In the genomic region with DNA sequence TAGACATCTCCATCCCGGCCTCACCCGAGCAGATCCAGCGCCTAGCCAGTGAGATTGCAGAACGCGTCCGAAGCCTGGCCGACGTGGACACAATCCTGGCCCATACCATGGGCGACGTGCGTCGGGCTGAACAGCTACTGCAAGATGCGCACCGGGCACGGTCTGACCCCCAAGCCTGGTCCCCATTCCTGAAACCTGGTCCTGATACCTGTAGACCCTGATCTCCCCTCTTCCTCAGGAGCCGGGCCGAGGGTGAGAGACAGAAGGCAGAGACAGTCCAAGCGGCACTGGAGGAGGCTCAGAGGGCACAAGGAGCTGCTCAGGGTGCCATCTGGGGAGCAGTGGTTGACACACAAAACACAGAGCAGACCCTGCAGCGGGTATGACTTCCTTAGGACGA, we compare ENCODE assay signal across 12 mouse cellular contexts. TPM values are rescaled to one million over a fixed set of nuclear protein-coding genes. Genes with fewer than 3 reads are reported as not detected.
DNase-seq lines count a peak whose midpoint lies in the region; ATAC-seq lines count a peak whose summit lies in the region.
"Had no signal": no experiment of that assay in that cellular context is flagged by ENCODE, and none has a peak within 500 bp of the region (broad histone marks: within the 10 kb centered on the region; RNA-seq: fewer than 3 reads in every experiment).

No protein-coding gene starts in this region.

- no peak for ATAC-seq in forebrain, embryonic 12.5 days (ENCODE audit: low FRiP score)
- ATAC-seq in forebrain, embryonic 16.5 days, result no peak
- ATAC-seq in liver, embryonic 13.5 days (ENCODE audit: low read depth), result no peak
- no peak for ATAC-seq in liver, embryonic 15.5 days (ENCODE audit: insufficient read depth)
- ATAC-seq: Patski had no signal

- no peaks in the 10 kb centered on the region for H3K27me3 ChIP-seq in forebrain, embryonic 12.5 days
- H3K27me3 ChIP-seq in forebrain, embryonic 16.5 days (replicated peaks; ENCODE audit: control insufficient read depth, insufficient read depth, low read length), result no peaks in the 10 kb centered on the region
- no peaks in the 10 kb centered on the region for H3K27me3 ChIP-seq in liver, embryonic 13.5 days
- no peaks in the 10 kb centered on the region for H3K27me3 ChIP-seq in embryonic facial prominence, embryonic 10.5 days (replicated peaks; ENCODE audit: low read depth, poor library complexity, severe bottlenecking)
- no peaks in the 10 kb centered on the region for H3K27me3 ChIP-seq in liver, embryonic 15.5 days
- H3K27me3 ChIP-seq: Patski had no signal

- no peak for DNase-seq in liver, embryonic 13.5 days
- no peak for DNase-seq in liver
- DNase-seq in embryonic facial prominence, embryonic 10.5 days (ENCODE audit: low spot score), result no peak
- DNase-seq in layer of hippocampus, postnatal 14 days (ENCODE audit: low spot score in 2 of 2), result no peak
- no peak for DNase-seq in adrenal gland, adult 8-10 months
- DNase-seq: adrenal gland, postnatal 36 days; heart, postnatal 36 days; kidney, postnatal 4 days had no signal

- H3K4me3 ChIP-seq in forebrain, embryonic 12.5 days (replicated peaks), result no peak overlapping the region
- H3K4me3 ChIP-seq in forebrain, embryonic 16.5 days (replicated peaks; ENCODE audit: low read length), result no peak overlapping the region
- H3K4me3 ChIP-seq in liver, embryonic 13.5 days (replicated peaks), result no peak overlapping the region
- peak overlapping the region; percentile 76; the same call in 1 of the 2 replicates for H3K4me3 ChIP-seq in embryonic facial prominence, embryonic 10.5 days
- no peak overlapping the region for H3K4me3 ChIP-seq in liver, embryonic 15.5 days (replicated peaks)

- H3K4me1 ChIP-seq in forebrain, embryonic 12.5 days, result peaks cover 22% of the 10 kb centered on the region
- H3K4me1 ChIP-seq in forebrain, embryonic 16.5 days (replicated peaks; ENCODE audit: control insufficient read depth, insufficient read depth, low read length), result peaks cover 22% of the 10 kb centered on the region
- H3K4me1 ChIP-seq in liver, embryonic 13.5 days (replicated peaks), result peaks cover 27% of the 10 kb centered on the region
- H3K4me1 ChIP-seq in embryonic facial prominence, embryonic 10.5 days, result peaks cover 25% of the 10 kb centered on the region
- peaks cover 29% of the 10 kb centered on the region for H3K4me1 ChIP-seq in liver, embryonic 15.5 days (replicated peaks)

- H3K9me3 ChIP-seq in forebrain, embryonic 12.5 days, result no peaks in the 10 kb centered on the region
- H3K9me3 ChIP-seq in forebrain, embryonic 16.5 days (ENCODE audit: control insufficient read depth, low read length), result no peaks in the 10 kb centered on the region
- H3K9me3 ChIP-seq in liver, embryonic 13.5 days (replicated peaks), result no peaks in the 10 kb centered on the region
- no peaks in the 10 kb centered on the region for H3K9me3 ChIP-seq in embryonic facial prominence, embryonic 10.5 days
- no peaks in the 10 kb centered on the region for H3K9me3 ChIP-seq in liver, embryonic 15.5 days (replicated peaks)

- 95% methylated on average over 20 of the region's 20 CpGs for WGBS in forebrain, embryonic 12.5 days
- 96% methylated on average over 20 of the region's 20 CpGs for WGBS in forebrain, embryonic 16.5 days
- WGBS in liver, embryonic 13.5 days (ENCODE audit: insufficient replicate concordance), result 93% methylated on average over 20 of the region's 20 CpGs
- WGBS in embryonic facial prominence, embryonic 10.5 days, result 96% methylated on average over 20 of the region's 20 CpGs
- WGBS in liver, embryonic 15.5 days (ENCODE audit: insufficient replicate concordance), result 88% methylated on average over 20 of the region's 20 CpGs

- H3K4me2 ChIP-seq in forebrain, embryonic 12.5 days, result no peak overlapping the region
- H3K4me2 ChIP-seq in forebrain, embryonic 16.5 days (ENCODE audit: low read length), result no peak overlapping the region
- no peak overlapping the region for H3K4me2 ChIP-seq in liver, embryonic 13.5 days
- H3K4me2 ChIP-seq in liver, embryonic 15.5 days, result no peak overlapping the region

- H3K9ac ChIP-seq in forebrain, embryonic 12.5 days, result 0 out of 2 replicates have a peak overlapping the region, but pooled peaks have one; percentile 29
- no peak overlapping the region for H3K9ac ChIP-seq in forebrain, embryonic 16.5 days (replicated peaks; ENCODE audit: low read depth, low read length)
- no peak overlapping the region for H3K9ac ChIP-seq in liver, embryonic 13.5 days
- H3K9ac ChIP-seq in liver, embryonic 15.5 days, result no peak overlapping the region

- H3K27ac ChIP-seq in forebrain, embryonic 12.5 days, result peak overlapping the region; percentile 97
- H3K27ac ChIP-seq in forebrain, embryonic 16.5 days (ENCODE audit: low read length), result no peak overlapping the region; the same call in 1 of the 2 replicates
- H3K27ac ChIP-seq in liver, embryonic 13.5 days, result peak overlapping the region; percentile 96
- H3K27ac ChIP-seq in embryonic facial prominence, embryonic 10.5 days (replicated peaks), result peak overlapping the region; percentile 88; the same call in 1 of the 2 replicates
- H3K27ac ChIP-seq in liver, embryonic 15.5 days (replicated peaks), result peak overlapping the region; percentile 97; the same call in 1 of the 2 replicates

- peaks cover 70% of the 10 kb centered on the region for H3K36me3 ChIP-seq in forebrain, embryonic 12.5 days (replicated peaks)
- H3K36me3 ChIP-seq in forebrain, embryonic 16.5 days (ENCODE audit: control insufficient read depth, insufficient read depth), result peaks cover 10% of the 10 kb centered on the region
- H3K36me3 ChIP-seq in liver, embryonic 13.5 days, result peaks cover 37% of the 10 kb centered on the region
- H3K36me3 ChIP-seq in embryonic facial prominence, embryonic 10.5 days (replicated peaks), result peaks cover 85% of the 10 kb centered on the region
- peaks cover 27% of the 10 kb centered on the region for H3K36me3 ChIP-seq in liver, embryonic 15.5 days (replicated peaks)

RNA-seq across cellular contexts. Expression of a gene that starts 1.2 kb away (rescaled TPM):
- polyA plus RNA-seq in forebrain, embryonic 12.5 days (2016; fragmentation: Nextera tagmentation; extraction: Ambion mirVana), result 101 and 103 TPM in 2 replicates
- 85.9 and 91.5 TPM in 2 replicates for polyA plus RNA-seq in forebrain, embryonic 16.5 days (2015; fragmentation: Nextera tagmentation; extraction: Ambion mirVana)
- 26.0 and 27.0 TPM in 2 replicates for polyA plus RNA-seq in liver, embryonic 13.5 days (2015; fragmentation: Nextera tagmentation; extraction: Ambion mirVana)
- polyA plus RNA-seq in embryonic facial prominence, embryonic 10.5 days (2016; fragmentation: Nextera tagmentation; extraction: Ambion mirVana), result 84.7 and 93.7 TPM in 2 replicates
- 26.1 and 31.1 TPM in 2 replicates for polyA plus RNA-seq in liver, embryonic 15.5 days (2015; fragmentation: Nextera tagmentation; extraction: Ambion mirVana)
- total RNA-seq in layer of hippocampus, postnatal 14 days (2021), result 100 to 1,000 TPM; 123 to 128 TPM
- 100 to 1,000 TPM; 239 to 312 (median 257) TPM for total RNA-seq in adrenal gland, adult 8-10 months (2022)

RNA-seq across cellular contexts. Expression of a gene that starts 9.7 kb away (rescaled TPM):
- 37.9 and 39.5 TPM in 2 replicates for polyA plus RNA-seq in forebrain, embryonic 12.5 days (2016; fragmentation: Nextera tagmentation; extraction: Ambion mirVana)
- polyA plus RNA-seq in forebrain, embryonic 16.5 days (2015; fragmentation: Nextera tagmentation; extraction: Ambion mirVana), result 17.6 and 23.4 TPM in 2 replicates
- 5.3 and 6.4 TPM in 2 replicates for polyA plus RNA-seq in liver, embryonic 13.5 days (2015; fragmentation: Nextera tagmentation; extraction: Ambion mirVana)
- polyA plus RNA-seq in embryonic facial prominence, embryonic 10.5 days (2016; fragmentation: Nextera tagmentation; extraction: Ambion mirVana), result 33.2 and 33.5 TPM in 2 replicates
- polyA plus RNA-seq in liver, embryonic 15.5 days (2015; fragmentation: Nextera tagmentation; extraction: Ambion mirVana), result 8.5 and 9.0 TPM in 2 replicates
- total RNA-seq in layer of hippocampus, postnatal 14 days (2021), result 10 to 100 TPM; 34.8 to 39.8 TPM
- total RNA-seq in adrenal gland, adult 8-10 months (2022), result 100 to 1,000 TPM; 117 to 175 (median 152) TPM

RNA-seq across cellular contexts. Expression of a gene that starts 18.3 kb away (rescaled TPM):
- polyA plus RNA-seq in forebrain, embryonic 12.5 days (2016; fragmentation: Nextera tagmentation; extraction: Ambion mirVana), result 85.7 and 91.4 TPM in 2 replicates
- 69.1 and 71.5 TPM in 2 replicates for polyA plus RNA-seq in forebrain, embryonic 16.5 days (2015; fragmentation: Nextera tagmentation; extraction: Ambion mirVana)
- polyA plus RNA-seq in liver, embryonic 13.5 days (2015; fragmentation: Nextera tagmentation; extraction: Ambion mirVana), result 63.1 and 66.1 TPM in 2 replicates
- polyA plus RNA-seq in embryonic facial prominence, embryonic 10.5 days (2016; fragmentation: Nextera tagmentation; extraction: Ambion mirVana), result 118 and 119 TPM in 2 replicates
- 52.6 and 61.9 TPM in 2 replicates for polyA plus RNA-seq in liver, embryonic 15.5 days (2015; fragmentation: Nextera tagmentation; extraction: Ambion mirVana)
- 10 to 100 TPM; 77.4 to 91.5 TPM for total RNA-seq in layer of hippocampus, postnatal 14 days (2021)
- total RNA-seq in adrenal gland, adult 8-10 months (2022), result 100 to 1,000 TPM; 181 to 239 (median 220) TPM

RNA-seq across cellular contexts. Expression of a gene that starts 27.4 kb away (rescaled TPM):
- polyA plus RNA-seq in forebrain, embryonic 12.5 days (2016; fragmentation: Nextera tagmentation; extraction: Ambion mirVana), result 170 and 171 TPM in 2 replicates
- 152 and 164 TPM in 2 replicates for polyA plus RNA-seq in forebrain, embryonic 16.5 days (2015; fragmentation: Nextera tagmentation; extraction: Ambion mirVana)
- polyA plus RNA-seq in liver, embryonic 13.5 days (2015; fragmentation: Nextera tagmentation; extraction: Ambion mirVana), result 46.2 and 61.1 TPM in 2 replicates
- polyA plus RNA-seq in embryonic facial prominence, embryonic 10.5 days (2016; fragmentation: Nextera tagmentation; extraction: Ambion mirVana), result 167 and 168 TPM in 2 replicates
- polyA plus RNA-seq in liver, embryonic 15.5 days (2015; fragmentation: Nextera tagmentation; extraction: Ambion mirVana), result 43.0 and 43.5 TPM in 2 replicates
- total RNA-seq in layer of hippocampus, postnatal 14 days (2021), result 100 to 1,000 TPM; 123 to 130 TPM
- total RNA-seq in adrenal gland, adult 8-10 months (2022), result 100 to 1,000 TPM; 131 to 151 (median 139) TPM

RNA-seq across cellular contexts. Expression of a gene that starts 27.8 kb away (rescaled TPM):
- polyA plus RNA-seq in forebrain, embryonic 12.5 days (2016; fragmentation: Nextera tagmentation; extraction: Ambion mirVana), result 67.6 and 70.0 TPM in 2 replicates
- 42.6 and 55.6 TPM in 2 replicates for polyA plus RNA-seq in forebrain, embryonic 16.5 days (2015; fragmentation: Nextera tagmentation; extraction: Ambion mirVana)
- 12.3 and 12.8 TPM in 2 replicates for polyA plus RNA-seq in liver, embryonic 13.5 days (2015; fragmentation: Nextera tagmentation; extraction: Ambion mirVana)
- 21.6 and 24.2 TPM in 2 replicates for polyA plus RNA-seq in embryonic facial prominence, embryonic 10.5 days (2016; fragmentation: Nextera tagmentation; extraction: Ambion mirVana)
- polyA plus RNA-seq in liver, embryonic 15.5 days (2015; fragmentation: Nextera tagmentation; extraction: Ambion mirVana), result 12.5 and 15.9 TPM in 2 replicates
- 10 to 100 TPM; 17.5 to 18.4 TPM for total RNA-seq in layer of hippocampus, postnatal 14 days (2021)
- 10 to 100 TPM; 19.7 to 48.3 (median 33.1) TPM for total RNA-seq in adrenal gland, adult 8-10 months (2022)
